ENCODE assay signal across 8 mouse cellular contexts in genomic region chr13:114855573-114856268, GRCm38 (mm10). TPM values are rescaled to one million over a fixed set of nuclear protein-coding genes. Genes with fewer than 3 reads are reported as not detected.
DNase-seq lines count a peak whose midpoint lies in the region; ATAC-seq and TF ChIP-seq lines count a peak whose summit lies in the region.

No protein-coding gene starts in this region.

- no peaks in the 10 kb centered on the region for H3K9me3 ChIP-seq in hindbrain, postnatal 0 days (ENCODE audit: low read length)

- peak overlapping the region; percentile 45 for H3K4me2 ChIP-seq in hindbrain, postnatal 0 days (ENCODE audit: low read depth, low read length)

- no peak for TF ChIP-seq CTCF in hindbrain, postnatal 0 days (IDR thresholded peaks at IDR 0.05; ENCODE audit: low read depth)

- no peak overlapping the region for H3K4me3 ChIP-seq in hindbrain, postnatal 0 days (ENCODE audit: low read length)

- ATAC-seq in hindbrain, postnatal 0 days: peak; percentile 58

- peak; percentile 31 for DNase-seq in adrenal gland, postnatal 10 days
- DNase-seq in adrenal gland, postnatal 4 days (ENCODE audit: low spot score in 2 of 2): no peak
- peak; percentile 27 for DNase-seq in cerebellum, adult 9-10 months
- peak; percentile 64 for DNase-seq in gastrocnemius, postnatal 14 days
- DNase-seq in hindbrain, postnatal 0 days (ENCODE audit: low spot score): peak; percentile 25
- no peak for DNase-seq in frontal cortex, adult 2 months (ENCODE audit: extremely low spot score in 1 of 2, low spot score in 1 of 2)
- DNase-seq in right cerebral cortex, adult 18-20 months: no peak
- DNase-seq in testis, postnatal 10 days (ENCODE audit: low spot score): no peak

- H3K9ac ChIP-seq in hindbrain, postnatal 0 days (replicated peaks; ENCODE audit: low read length): no peak overlapping the region

- no peak overlapping the region for H3K27ac ChIP-seq in hindbrain, postnatal 0 days

- H3K36me3 ChIP-seq in hindbrain, postnatal 0 days (ENCODE audit: insufficient read depth, low read length): no peaks in the 10 kb centered on the region

- no peaks in the 10 kb centered on the region for H3K27me3 ChIP-seq in hindbrain, postnatal 0 days (ENCODE audit: insufficient read depth, low read length)

- intact Hi-C loops in gastrocnemius, postnatal 14 days (cut with DNase I; ENCODE audit: low total_unique reads): no loop called here

- 13% methylated on average over 15 of the region's 15 CpGs for WGBS in hindbrain, postnatal 0 days

- no peaks in the 10 kb centered on the region for H3K4me1 ChIP-seq in hindbrain, postnatal 0 days (ENCODE audit: insufficient read depth, low read length)

RNA-seq across cellular contexts. Expression of gene Mocs2, which starts 37.7 kb away (rescaled TPM):
- 100 to 1,000 TPM; 162 to 183 TPM for total RNA-seq in adrenal gland, postnatal 10 days (2021)
- total RNA-seq in adrenal gland, postnatal 4 days (2021): 100 to 1,000 TPM; 127 to 146 TPM
- total RNA-seq in gastrocnemius, postnatal 14 days (2021): 10 to 100 TPM; 42.9 to 45.2 TPM
- 31.4 and 47.2 TPM in 2 replicates for total RNA-seq in hindbrain, postnatal 0 days (2014; rRNA removed)
- polyA plus RNA-seq in hindbrain, postnatal 0 days (2015; fragmentation: Nextera tagmentation; extraction: Ambion mirVana): 142 and 147 TPM in 2 replicates
- 81.2 and 83.3 TPM in 2 replicates for polyA plus RNA-seq in frontal cortex, adult 2 months (2012; rRNA removed)

Comparison
In these comparisons a context has a peak if more than half of its experiments do, and no peak if none do; other contexts are left out.
1. DNase-seq: peak in adrenal gland, postnatal 10 days (single experiment), cerebellum, adult 9-10 months (single experiment), gastrocnemius, postnatal 14 days (single experiment) and hindbrain, postnatal 0 days (single experiment); none in adrenal gland, postnatal 4 days (0 of 2), frontal cortex, adult 2 months (0 of 2), right cerebral cortex, adult 18-20 months (single experiment) and testis, postnatal 10 days (single experiment).